Mouse (Mus musculus): ENCODE data around the gene Vwa8. TPM values are rescaled to one million over a fixed set of nuclear protein-coding genes. Genes with fewer than 3 reads are reported as not detected.

The Vwa8 gene
- total and polyA plus RNA-seq, 3 experiments: 4.5 to 35.4 (median 18.5) TPM

- TF ChIP-seq GATA2 (IDR thresholded peaks at IDR 0.05; ENCODE audit: borderline replicate concordance, low read depth, low read length) (no peak), GATA1 (IDR thresholded peaks at IDR 0.05; ENCODE audit: borderline replicate concordance, low read length) (no peak), CTCF (IDR thresholded peaks at IDR 0.05; ENCODE audit: low read depth, low read length) (no peak), TAL1 (conservative IDR thresholded peaks at IDR 0.05; ENCODE audit: low read depth, low read length) (no peak), POLR2AphosphoS5 (IDR thresholded peaks at IDR 0.05; ENCODE audit: insufficient replicate concordance, low read depth, low read length) (no peak)
- Histone ChIP-seq H3K27me3 (ENCODE audit: insufficient read depth, low read length) (peaks cover 2% of the 10 kb centered on the region; the same call in 1 of the 2 replicates), H3K9me3 (replicated peaks) (no peaks in the 10 kb centered on the region), H3K36me3 (replicated peaks) (no peaks in the 10 kb centered on the region), H3K4me3 (ENCODE audit: low read depth, low read length) (no peak overlapping the region), H3K4me1 (ENCODE audit: insufficient read depth, low read depth, low read length) (no peaks in the 10 kb centered on the region)
- ATAC-seq (ENCODE audit: extremely low read depth, insufficient number of reproducible peaks, low FRiP score, poor library complexity, severe bottlenecking) (no peak), DNase-seq (ENCODE audit: low spot score) (no peak)
Observed at GRCm38 (mm10) chr14:79212380-79212991, 363.6 kb downstream of the Vwa8 start.

- DNase-seq (ENCODE audit: low spot score): no peak
- Histone ChIP-seq H3K36me3 (replicated peaks) (no peaks in the 10 kb centered on the region), H3K9me3 (replicated peaks) (no peaks in the 10 kb centered on the region), H3K4me1 (ENCODE audit: insufficient read depth, low read depth, low read length) (no peaks in the 10 kb centered on the region), H3K27me3 (ENCODE audit: insufficient read depth, low read length) (no peaks in the 10 kb centered on the region), H3K4me3 (ENCODE audit: low read depth, low read length) (no peak overlapping the region)
- no peak for ATAC-seq (ENCODE audit: extremely low read depth, insufficient number of reproducible peaks, low FRiP score, poor library complexity, severe bottlenecking)
- TF ChIP-seq GATA1 (IDR thresholded peaks at IDR 0.05; ENCODE audit: borderline replicate concordance, low read length): no peak
- TF ChIP-seq POLR2AphosphoS5 (IDR thresholded peaks at IDR 0.05; ENCODE audit: insufficient replicate concordance, low read depth, low read length): no peak
- no peak for TF ChIP-seq TAL1 (conservative IDR thresholded peaks at IDR 0.05; ENCODE audit: low read depth, low read length)
- TF ChIP-seq CTCF (IDR thresholded peaks at IDR 0.05; ENCODE audit: low read depth, low read length): no peak
- no peak for TF ChIP-seq GATA2 (IDR thresholded peaks at IDR 0.05; ENCODE audit: borderline replicate concordance, low read depth, low read length)
Observed at GRCm38 (mm10) chr14:79214129-79214528, 365.3 kb downstream of the Vwa8 start.

GRCm38 (mm10) chr14:79214660-79215249 is 365.9 kb downstream of the Vwa8 start:
- no peak for ATAC-seq (ENCODE audit: extremely low read depth, insufficient number of reproducible peaks, low FRiP score, poor library complexity, severe bottlenecking)
- no peak for TF ChIP-seq TAL1 (conservative IDR thresholded peaks at IDR 0.05; ENCODE audit: low read depth, low read length)
- TF ChIP-seq GATA1 (IDR thresholded peaks at IDR 0.05; ENCODE audit: borderline replicate concordance, low read length): no peak
- TF ChIP-seq CTCF (IDR thresholded peaks at IDR 0.05; ENCODE audit: low read depth, low read length): no peak
- no peak for TF ChIP-seq POLR2AphosphoS5 (IDR thresholded peaks at IDR 0.05; ENCODE audit: insufficient replicate concordance, low read depth, low read length)
- TF ChIP-seq GATA2 (IDR thresholded peaks at IDR 0.05; ENCODE audit: borderline replicate concordance, low read depth, low read length): no peak
- H3K27me3 ChIP-seq (ENCODE audit: insufficient read depth, low read length): no peaks in the 10 kb centered on the region

GRCm38 (mm10) chr14:79216366-79216765 is 367.5 kb downstream of the Vwa8 start:
- ATAC-seq (ENCODE audit: extremely low read depth, insufficient number of reproducible peaks, low FRiP score, poor library complexity, severe bottlenecking) (no peak), DNase-seq (ENCODE audit: low spot score) (no peak)
- Histone ChIP-seq H3K36me3 (replicated peaks) (no peaks in the 10 kb centered on the region), H3K27me3 (ENCODE audit: insufficient read depth, low read length) (no peaks in the 10 kb centered on the region), H3K4me1 (ENCODE audit: insufficient read depth, low read depth, low read length) (no peaks in the 10 kb centered on the region), H3K4me3 (ENCODE audit: low read depth, low read length) (no peak overlapping the region), H3K9me3 (replicated peaks) (no peaks in the 10 kb centered on the region)
- TF ChIP-seq CTCF (IDR thresholded peaks at IDR 0.05; ENCODE audit: low read depth, low read length): no peak
- no peak for TF ChIP-seq GATA2 (IDR thresholded peaks at IDR 0.05; ENCODE audit: borderline replicate concordance, low read depth, low read length)
- TF ChIP-seq GATA1 (IDR thresholded peaks at IDR 0.05; ENCODE audit: borderline replicate concordance, low read length): no peak
- TF ChIP-seq POLR2AphosphoS5 (IDR thresholded peaks at IDR 0.05; ENCODE audit: insufficient replicate concordance, low read depth, low read length): no peak
- TF ChIP-seq TAL1 (conservative IDR thresholded peaks at IDR 0.05; ENCODE audit: low read depth, low read length): no peak

More at GRCm38 (mm10) chr14:79214660-79215249, 365.9 kb downstream of the Vwa8 start:
- Histone ChIP-seq H3K4me1 (ENCODE audit: insufficient read depth, low read depth, low read length) (no peaks in the 10 kb centered on the region), H3K36me3 (replicated peaks) (no peaks in the 10 kb centered on the region), H3K9me3 (replicated peaks) (no peaks in the 10 kb centered on the region), H3K4me3 (ENCODE audit: low read depth, low read length) (no peak overlapping the region)
- DNase-seq (ENCODE audit: low spot score): no peak

- Histone ChIP-seq H3K9me3 (replicated peaks) (no peaks in the 10 kb centered on the region), H3K4me3 (ENCODE audit: low read depth, low read length) (no peak overlapping the region), H3K27me3 (ENCODE audit: insufficient read depth, low read length) (peaks cover 3% of the 10 kb centered on the region), H3K36me3 (replicated peaks) (no peaks in the 10 kb centered on the region), H3K4me1 (ENCODE audit: insufficient read depth, low read depth, low read length) (no peaks in the 10 kb centered on the region)
- TF ChIP-seq GATA2 (IDR thresholded peaks at IDR 0.05; ENCODE audit: borderline replicate concordance, low read depth, low read length): no peak
- TF ChIP-seq GATA1 (IDR thresholded peaks at IDR 0.05; ENCODE audit: borderline replicate concordance, low read length): no peak
- no peak for TF ChIP-seq POLR2AphosphoS5 (IDR thresholded peaks at IDR 0.05; ENCODE audit: insufficient replicate concordance, low read depth, low read length)
- no peak for TF ChIP-seq TAL1 (conservative IDR thresholded peaks at IDR 0.05; ENCODE audit: low read depth, low read length)
- no peak for TF ChIP-seq CTCF (IDR thresholded peaks at IDR 0.05; ENCODE audit: low read depth, low read length)
- ATAC-seq (ENCODE audit: extremely low read depth, insufficient number of reproducible peaks, low FRiP score, poor library complexity, severe bottlenecking) (no peak), DNase-seq (ENCODE audit: low spot score) (no peak)
Observed at GRCm38 (mm10) chr14:79223431-79224036, 374.7 kb downstream of the Vwa8 start.

- H3K27me3 ChIP-seq (ENCODE audit: insufficient read depth, low read length): peaks cover 3% of the 10 kb centered on the region
- H3K4me1 ChIP-seq (ENCODE audit: insufficient read depth, low read depth, low read length): no peaks in the 10 kb centered on the region
- ATAC-seq (ENCODE audit: extremely low read depth, insufficient number of reproducible peaks, low FRiP score, poor library complexity, severe bottlenecking) (no peak), DNase-seq (ENCODE audit: low spot score) (no peak)
- H3K9me3 ChIP-seq (replicated peaks): no peaks in the 10 kb centered on the region
- no peaks in the 10 kb centered on the region for H3K36me3 ChIP-seq (replicated peaks)
- TF ChIP-seq POLR2AphosphoS5 (IDR thresholded peaks at IDR 0.05; ENCODE audit: insufficient replicate concordance, low read depth, low read length) (no peak), GATA2 (IDR thresholded peaks at IDR 0.05; ENCODE audit: borderline replicate concordance, low read depth, low read length) (no peak), GATA1 (IDR thresholded peaks at IDR 0.05; ENCODE audit: borderline replicate concordance, low read length) (no peak), CTCF (IDR thresholded peaks at IDR 0.05; ENCODE audit: low read depth, low read length) (no peak), TAL1 (conservative IDR thresholded peaks at IDR 0.05; ENCODE audit: low read depth, low read length) (no peak)
- H3K4me3 ChIP-seq (ENCODE audit: low read depth, low read length): no peak overlapping the region
Observed at GRCm38 (mm10) chr14:79225458-79225857, 376.6 kb downstream of the Vwa8 start.
